8 mouse cellular contexts compared by ENCODE assay signal in genomic region chr3:139074484-139075211, GRCm38 (mm10). TPM values are rescaled to one million over a fixed set of nuclear protein-coding genes. Genes with fewer than 3 reads are reported as not detected.
DNase-seq lines count a peak whose midpoint lies in the region; ATAC-seq and TF ChIP-seq lines count a peak whose summit lies in the region.

Gene Rap1gds1, minus strand, starts transcription at chr3:139075201.

- peak within 1 kb of the TSS; percentile 97 for H3K4me2 ChIP-seq in kidney, embryonic 15.5 days

- peak; percentile 61 for ATAC-seq in kidney, embryonic 15.5 days (replicated peaks; ENCODE audit: low FRiP score)
- ATAC-seq in monocyte, adult 5-6 weeks (replicated peaks; ENCODE audit: insufficient number of reproducible peaks, low FRiP score, low TSS enrichment, poor library complexity, severe bottlenecking), result no peak

- H3K27me3 ChIP-seq in heart, embryonic 10.5 days (ENCODE audit: insufficient read depth, poor library complexity, severe bottlenecking), result no peaks in the 10 kb centered on the region
- H3K27me3 ChIP-seq in kidney, embryonic 15.5 days, result no peaks in the 10 kb centered on the region
- no peaks in the 10 kb centered on the region for H3K27me3 ChIP-seq in liver, adult 2 months (ENCODE audit: control insufficient read depth, insufficient read depth, low read length)

- under 1% methylated on average over 72 of the region's 97 CpGs for WGBS in heart, embryonic 10.5 days
- under 1% methylated on average over 73 of the region's 97 CpGs for WGBS in kidney, embryonic 15.5 days
- under 1% methylated on average over 72 of the region's 97 CpGs for WGBS in liver, adult 2 months

- no peak for TF ChIP-seq CTCF in bone marrow macrophage, adult 2 months (IDR thresholded peaks at IDR 0.05; ENCODE audit: low read depth, low read length)
- no peak for TF ChIP-seq CTCF in embryonic fibroblast, embryonic 13.5 days (IDR thresholded peaks at IDR 0.05; ENCODE audit: borderline replicate concordance, insufficient read depth, low read length)
- no peak for TF ChIP-seq CTCF in liver, adult 2 months (IDR thresholded peaks at IDR 0.05; ENCODE audit: low read depth, low read length)

- H3K79me2 ChIP-seq in liver, adult 2 months (ENCODE audit: control insufficient read depth, insufficient read depth, low read length), result peaks cover 4% of the 10 kb centered on the region

- peak within 1 kb of the TSS; percentile 77 for H3K9ac ChIP-seq in kidney, embryonic 15.5 days
- peak within 1 kb of the TSS; percentile 99 for H3K9ac ChIP-seq in liver, adult 2 months (ENCODE audit: low read depth, low read length)

- no peak for TF ChIP-seq POLR2A in bone marrow macrophage, adult 2 months (IDR thresholded peaks at IDR 0.05; ENCODE audit: borderline replicate concordance, low read depth, low read length)
- peak; percentile 71 for TF ChIP-seq POLR2A in embryonic fibroblast, embryonic 13.5 days (IDR thresholded peaks at IDR 0.05; ENCODE audit: low read depth, low read length)
- TF ChIP-seq POLR2A in liver, adult 2 months (IDR thresholded peaks at IDR 0.05; ENCODE audit: extremely low read depth, insufficient read depth, low read length), result 0 out of 2 replicates have a peak, but pooled peaks have one; percentile 7

- peaks cover 9% of the 10 kb centered on the region for H3K4me1 ChIP-seq in bone marrow macrophage, adult 2 months (ENCODE audit: control insufficient read depth, insufficient read depth, low read length)
- H3K4me1 ChIP-seq in embryonic fibroblast, embryonic 13.5 days (ENCODE audit: control insufficient read depth, insufficient read depth, low read length), result no peaks in the 10 kb centered on the region
- H3K4me1 ChIP-seq in heart, embryonic 10.5 days, result peaks cover 14% of the 10 kb centered on the region
- peaks cover 16% of the 10 kb centered on the region for H3K4me1 ChIP-seq in kidney, embryonic 15.5 days
- H3K4me1 ChIP-seq in liver, adult 2 months (ENCODE audit: control insufficient read depth, insufficient read depth, low read length), result peaks cover 5% of the 10 kb centered on the region

- peak within 1 kb of the TSS; percentile 82 for H3K4me3 ChIP-seq in bone marrow macrophage, adult 2 months (ENCODE audit: insufficient read depth, low read length)
- H3K4me3 ChIP-seq in embryonic fibroblast, embryonic 13.5 days (ENCODE audit: insufficient read depth, low read length), result peak within 1 kb of the TSS; percentile 95
- H3K4me3 ChIP-seq in heart, embryonic 10.5 days, result peak within 1 kb of the TSS; percentile 94
- H3K4me3 ChIP-seq in kidney, embryonic 15.5 days (replicated peaks), result peak within 1 kb of the TSS; percentile 94
- H3K4me3 ChIP-seq in liver, adult 2 months (ENCODE audit: insufficient read depth, low read depth, low read length), result peak within 1 kb of the TSS; percentile 99

- peak; percentile 74 for DNase-seq in A20 (ENCODE audit: low read depth, low spot score)
- DNase-seq in heart, embryonic 10.5 days (ENCODE audit: low spot score), result peak; percentile 88
- peak; percentile 13 for DNase-seq in liver, adult 2 months (ENCODE audit: extremely low read depth, low read depth, low spot score)
- DNase-seq in spleen, postnatal 36 days (ENCODE audit: low spot score in 2 of 2), result peak; percentile 57 to 64

- H3K36me3 ChIP-seq in heart, embryonic 10.5 days, result no peaks in the 10 kb centered on the region
- H3K36me3 ChIP-seq in kidney, embryonic 15.5 days, result no peaks in the 10 kb centered on the region
- H3K36me3 ChIP-seq in liver, adult 2 months (ENCODE audit: control insufficient read depth, insufficient read depth, low read length), result no peaks in the 10 kb centered on the region

- peak within 1 kb of the TSS; percentile 88 for H3K27ac ChIP-seq in bone marrow macrophage, adult 2 months (ENCODE audit: insufficient read depth, low read depth, low read length)
- H3K27ac ChIP-seq in embryonic fibroblast, embryonic 13.5 days (ENCODE audit: insufficient read depth, low read length), result peak within 1 kb of the TSS; percentile 92
- peak within 1 kb of the TSS; percentile 99 for H3K27ac ChIP-seq in heart, embryonic 10.5 days
- H3K27ac ChIP-seq in kidney, embryonic 15.5 days, result peak within 1 kb of the TSS; percentile 99
- peak within 1 kb of the TSS; percentile 93 for H3K27ac ChIP-seq in liver, adult 2 months (replicated peaks; ENCODE audit: insufficient read depth, low read depth, low read length)

- H3K9me3 ChIP-seq in heart, embryonic 10.5 days, result no peaks in the 10 kb centered on the region
- H3K9me3 ChIP-seq in kidney, embryonic 15.5 days (replicated peaks), result no peaks in the 10 kb centered on the region

RNA-seq across cellular contexts. Expression of gene Rap1gds1, which starts in this region (rescaled TPM):
- 91.4 and 98.9 TPM in 2 replicates for polyA plus RNA-seq in bone marrow macrophage, adult 2 months (2012; ENCODE audit: insufficient read depth, insufficient read length, missing spikeins)
- polyA plus RNA-seq in embryonic fibroblast, embryonic 13.5 days (2011; ENCODE audit: insufficient read length, low read depth, missing spikeins), result 87.5 and 91.4 TPM in 2 replicates
- polyA plus RNA-seq in heart, embryonic 10.5 days (2016; fragmentation: Nextera tagmentation; extraction: Ambion mirVana), result 53.2 and 58.7 TPM in 2 replicates
- polyA plus RNA-seq in kidney, embryonic 15.5 days (2015; fragmentation: Nextera tagmentation; extraction: Ambion mirVana), result 58.8 and 59.4 TPM in 2 replicates
- total RNA-seq in liver, adult 2 months (2014; rRNA removed), result 13.9 and 16.6 TPM in 2 replicates
- polyA plus RNA-seq in liver, adult 2 months (2012; rRNA removed), result 6.7 and 7.7 TPM in 2 replicates
- total RNA-seq in monocyte, adult 5-6 weeks (2017), result 57.7 to 83.7 TPM (median 58.3 TPM) in 3 replicates

Comparison
In these comparisons a context has a peak if more than half of its experiments do, and no peak if none do; other contexts are left out.
1. DNase-seq: peak in every context shown above with its lines; median percentile 88 in heart, embryonic 10.5 days; 74 in A20; 60 in spleen, postnatal 36 days; 13 in liver, adult 2 months.